Mouse (Mus musculus): Measurements from ENCODE around the gene 4933427D14Rik.

DNA sequence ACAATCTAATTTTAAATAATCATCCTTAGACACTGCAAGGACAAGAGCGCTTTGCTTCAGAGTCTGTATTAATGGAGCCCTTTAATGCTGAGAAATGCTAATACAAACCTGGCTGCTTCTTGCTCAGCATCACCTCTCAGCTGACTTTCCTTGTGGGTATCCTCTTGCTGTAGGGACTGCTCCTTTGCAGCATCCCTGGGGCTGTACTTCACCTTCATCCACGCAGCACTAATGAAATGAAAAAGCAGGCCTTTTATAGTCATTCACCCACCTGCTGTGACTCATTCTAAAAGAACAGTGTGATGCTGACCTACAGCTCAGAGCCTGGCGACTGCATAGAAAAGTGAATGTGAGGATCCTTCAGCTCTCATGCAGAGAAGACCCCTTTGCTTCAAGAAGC lies 30.7 kb downstream of the 4933427D14Rik start:
- TF ChIP-seq CTCF (IDR thresholded peaks at IDR 0.05; ENCODE audit: low read depth) (no peak), EP300 (IDR thresholded peaks at IDR 0.05; ENCODE audit: low read depth) (no peak)

Data from heart, postnatal 0 days (tissue).